Mouse (Mus musculus): ENCODE results near the gene Nxpe5.

- TF ChIP-seq POLR2A (IDR thresholded peaks at IDR 0.05; ENCODE audit: insufficient read depth, low read depth, low read length), result no peak
- peak; percentile 55 for TF ChIP-seq CTCF (IDR thresholded peaks at IDR 0.05)
- no peak for TF ChIP-seq EP300 (IDR thresholded peaks at IDR 0.05; ENCODE audit: insufficient read depth, low read depth, low read length)
These were observed 26.1 kb upstream of the Nxpe5 start for GRCm38 (mm10) chr5:138199576-138199975.
